ENCODE assay signal across 10 mouse cellular contexts in the genomic region with DNA sequence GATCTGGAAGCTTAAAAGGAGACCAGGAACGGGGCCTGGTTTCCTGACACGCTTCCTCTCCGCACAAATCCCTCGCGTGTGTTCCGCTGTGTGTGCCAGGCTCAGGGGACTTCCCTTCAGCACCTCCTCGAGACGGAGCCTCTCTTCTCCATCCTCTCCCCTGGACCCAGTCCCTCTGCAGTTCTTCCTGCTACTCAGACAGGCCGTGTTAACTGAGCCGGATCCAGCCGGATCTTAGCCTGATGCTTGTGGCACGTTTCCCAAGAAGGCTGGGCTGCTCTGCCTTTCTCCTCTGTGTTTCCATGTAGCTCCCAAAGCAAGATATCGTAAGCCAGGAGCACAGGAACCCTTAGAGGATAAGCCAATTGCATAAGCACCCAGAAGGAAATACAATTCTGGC. TPM values are rescaled to one million over a fixed set of nuclear protein-coding genes. Genes with fewer than 3 reads are reported as not detected.
DNase-seq lines count a peak whose midpoint lies in the region; ATAC-seq lines count a peak whose summit lies in the region.
"Had no signal": no experiment of that assay in that cellular context is flagged by ENCODE, and none has a peak within 500 bp of the region (broad histone marks: within the 10 kb centered on the region; RNA-seq: fewer than 3 reads in every experiment).

No protein-coding gene starts in this region.

- ATAC-seq in erythroblast, adult 5-6 weeks (replicated peaks; ENCODE audit: low FRiP score, poor library complexity, severe bottlenecking): no peak
- ATAC-seq in hindbrain, embryonic 16.5 days: no peak
- ATAC-seq: intestine, embryonic 15.5 days had no signal

- H3K9ac ChIP-seq in hindbrain, embryonic 16.5 days (ENCODE audit: low read depth, low read length): no peak overlapping the region
- H3K9ac ChIP-seq: intestine, embryonic 15.5 days; liver, embryonic 14.5 days had no signal

- H3K4me1 ChIP-seq in hindbrain, embryonic 16.5 days (ENCODE audit: control insufficient read depth, insufficient read depth, low read depth, low read length): no peaks in the 10 kb centered on the region
- H3K4me1 ChIP-seq: intestine, embryonic 15.5 days; megakaryocyte, embryonic 14.5 days had no signal

- peak; percentile 30 to 38 for DNase-seq in heart, adult 18-20 months
- DNase-seq in heart, postnatal 25 days (ENCODE audit: low spot score): no peak
- DNase-seq in right cerebral cortex, postnatal 14 days: peak; percentile 23
- no peak for DNase-seq in right cerebral cortex, postnatal 4 days
- DNase-seq in gonadal fat pad, adult 2 months (ENCODE audit: low read depth): peak; percentile 10

- 75% methylated on average over 13 of the region's 13 CpGs for WGBS in hindbrain, embryonic 16.5 days

- H3K36me3 ChIP-seq in hindbrain, embryonic 16.5 days (ENCODE audit: control insufficient read depth, insufficient read depth, low read length): no peaks in the 10 kb centered on the region
- H3K36me3 ChIP-seq: intestine, embryonic 15.5 days had no signal

- H3K4me3 ChIP-seq in hindbrain, embryonic 16.5 days (ENCODE audit: low read length): no peak overlapping the region
- H3K4me3 ChIP-seq: intestine, embryonic 15.5 days; megakaryocyte, embryonic 14.5 days had no signal

- no peaks in the 10 kb centered on the region for H3K27me3 ChIP-seq in hindbrain, embryonic 16.5 days (replicated peaks; ENCODE audit: control insufficient read depth, insufficient read depth, low read length)
- H3K27me3 ChIP-seq: intestine, embryonic 15.5 days had no signal

- H3K27ac ChIP-seq in hindbrain, embryonic 16.5 days (ENCODE audit: low read depth, low read length): no peak overlapping the region
- H3K27ac ChIP-seq: intestine, embryonic 15.5 days; liver, embryonic 14.5 days had no signal

- intact Hi-C loops in heart, postnatal 25 days (cut with DNase I): no loop called here

- no peaks in the 10 kb centered on the region for H3K9me3 ChIP-seq in hindbrain, embryonic 16.5 days (ENCODE audit: control insufficient read depth, low read length)
- H3K9me3 ChIP-seq: intestine, embryonic 15.5 days; megakaryocyte, embryonic 14.5 days had no signal

- H3K4me2 ChIP-seq in hindbrain, embryonic 16.5 days (ENCODE audit: low read length): no peak overlapping the region
- H3K4me2 ChIP-seq: intestine, embryonic 15.5 days had no signal

RNA-seq across cellular contexts. Expression of gene Bcl11b, which starts 46.2 kb away (rescaled TPM):
- total RNA-seq in heart, adult 18-20 months (2021): 1 to 10 TPM in 1 of 2 experiments, under 1 TPM in 1; 0.69 to 1.1 TPM
- total RNA-seq in heart, postnatal 25 days (2021): 1 to 10 TPM; 1.1 to 1.6 TPM
- polyA plus RNA-seq in gonadal fat pad, adult 2 months (2012; rRNA removed): 0.70 and 1.0 TPM in 2 replicates
- total RNA-seq in erythroblast, adult 5-6 weeks (2015; ENCODE audit: low replicate concordance): 0.21 TPM in 1 of 2 replicates, not detected in the other
- total RNA-seq in erythroblast, adult 5-6 weeks (2017; ENCODE audit: low replicate concordance): 0.28 TPM in 1 of 2 replicates, not detected in the other
- polyA plus RNA-seq in hindbrain, embryonic 16.5 days (2015; fragmentation: Nextera tagmentation; extraction: Ambion mirVana): 12.0 and 16.7 TPM in 2 replicates

Comparison
In these comparisons a context has a peak if more than half of its experiments do, and no peak if none do; other contexts are left out.
1. DNase-seq: peak in heart, adult 18-20 months (2 of 2), right cerebral cortex, postnatal 14 days (single experiment) and gonadal fat pad, adult 2 months (single experiment); none in heart, postnatal 25 days (single experiment) and right cerebral cortex, postnatal 4 days (single experiment).